In genomic region chr4:148130133-148130532, GRCm38 (mm10) we compare ENCODE assay signal across 8 mouse cellular contexts. TPM values are rescaled to one million over a fixed set of nuclear protein-coding genes. Genes with fewer than 3 reads are reported as not detected.
DNase-seq lines count a peak whose midpoint lies in the region; ATAC-seq and TF ChIP-seq lines count a peak whose summit lies in the region.

Gene Mad2l2, plus strand, starts transcription at chr4:148130384.

- H3K9ac ChIP-seq in lung, embryonic 14.5 days, result peak within 1 kb of the TSS; percentile 73
- peak within 1 kb of the TSS; percentile 92 for H3K9ac ChIP-seq in midbrain, postnatal 0 days (replicated peaks; ENCODE audit: low read length, poor library complexity, severe bottlenecking)

- H3K27ac ChIP-seq in lung, embryonic 14.5 days (ENCODE audit: low read depth), result no peak within 1 kb of the TSS; the same call in 1 of the 2 replicates
- peak within 1 kb of the TSS; percentile 10; the same call in 1 of the 2 replicates for H3K27ac ChIP-seq in bone marrow, adult 2 months (ENCODE audit: control insufficient read depth, insufficient read depth, low read depth, low read length, poor library complexity)
- H3K27ac ChIP-seq in midbrain, postnatal 0 days (ENCODE audit: low read depth, low read length), result peak within 1 kb of the TSS; percentile 94

- no peak for TF ChIP-seq POLR2A in bone marrow, adult 2 months (IDR thresholded peaks at IDR 0.05; ENCODE audit: borderline replicate concordance, control insufficient read depth, low read depth, low read length)

- DNase-seq in lung, embryonic 14.5 days, result peak; percentile 4
- DNase-seq in lung, postnatal 36 days, result no peak
- no peak for DNase-seq in layer of hippocampus, postnatal 14 days (ENCODE audit: low spot score in 2 of 2)
- peak; percentile 23 for DNase-seq in midbrain, postnatal 0 days (ENCODE audit: low spot score)
- DNase-seq in cerebellum, adult 11-12 months, result no peak
- no peak for DNase-seq in MN1 (ENCODE audit: low spot score)

- WGBS in lung, embryonic 14.5 days, result 1% methylated on average over 18 of the region's 18 CpGs
- WGBS in bone marrow, adult 2 months, result 8% methylated on average over 18 of the region's 18 CpGs
- under 1% methylated on average over 17 of the region's 18 CpGs for WGBS in midbrain, postnatal 0 days

- peak within 1 kb of the TSS; percentile 66 for H3K4me3 ChIP-seq in lung, embryonic 14.5 days (ENCODE audit: low read depth, low read length)
- no peak within 1 kb of the TSS for H3K4me3 ChIP-seq in bone marrow, adult 2 months (replicated peaks; ENCODE audit: control insufficient read depth, low read depth, low read length)
- H3K4me3 ChIP-seq in midbrain, postnatal 0 days (ENCODE audit: low read depth, low read length), result peak within 1 kb of the TSS; percentile 73

- H3K27me3 ChIP-seq in lung, embryonic 14.5 days (ENCODE audit: insufficient read depth, low read length), result peaks cover 39% of the 10 kb centered on the region
- H3K27me3 ChIP-seq in midbrain, postnatal 0 days (ENCODE audit: insufficient read depth, low read length), result no peaks in the 10 kb centered on the region

- no peaks in the 10 kb centered on the region for H3K4me1 ChIP-seq in lung, embryonic 14.5 days (ENCODE audit: insufficient read depth)
- no peaks in the 10 kb centered on the region; the same call in 1 of the 2 replicates for H3K4me1 ChIP-seq in bone marrow, adult 2 months (ENCODE audit: control insufficient read depth, insufficient read depth, low read length)
- peaks cover 5% of the 10 kb centered on the region for H3K4me1 ChIP-seq in midbrain, postnatal 0 days (ENCODE audit: insufficient read depth, low read length)

- no peak for ATAC-seq in lung, embryonic 14.5 days (ENCODE audit: insufficient read depth)
- no peak for ATAC-seq in granulocyte monocyte progenitor cell, adult 5-6 weeks (replicated peaks; ENCODE audit: poor library complexity, severe bottlenecking)
- ATAC-seq in midbrain, postnatal 0 days (ENCODE audit: low FRiP score), result peak; percentile 19; the same call in 1 of the 2 replicates

- H3K4me2 ChIP-seq in lung, embryonic 14.5 days, result peak within 1 kb of the TSS; percentile 93
- peak within 1 kb of the TSS; percentile 91 for H3K4me2 ChIP-seq in midbrain, postnatal 0 days (ENCODE audit: low read depth, low read length, poor library complexity, severe bottlenecking)

- no peaks in the 10 kb centered on the region for H3K9me3 ChIP-seq in lung, embryonic 14.5 days (ENCODE audit: low read depth, low read length)
- H3K9me3 ChIP-seq in midbrain, postnatal 0 days (ENCODE audit: low read length), result no peaks in the 10 kb centered on the region

- no peak for TF ChIP-seq CTCF in lung, embryonic 14.5 days (IDR thresholded peaks at IDR 0.05; ENCODE audit: low read depth)
- no peak for TF ChIP-seq CTCF in bone marrow, adult 2 months (IDR thresholded peaks at IDR 0.05; ENCODE audit: control insufficient read depth, insufficient read depth, low read length)
- no peak for TF ChIP-seq CTCF in midbrain, postnatal 0 days (IDR thresholded peaks at IDR 0.05)

- H3K36me3 ChIP-seq in lung, embryonic 14.5 days (ENCODE audit: insufficient read depth), result no peaks in the 10 kb centered on the region
- no peaks in the 10 kb centered on the region for H3K36me3 ChIP-seq in midbrain, postnatal 0 days (ENCODE audit: insufficient read depth, low read length)

RNA-seq across cellular contexts. Expression of gene Mad2l2, which starts in this region (rescaled TPM):
- 60.2 and 61.1 TPM in 2 replicates for polyA plus RNA-seq in lung, embryonic 14.5 days (2014; fragmentation: Nextera tagmentation; extraction: Ambion mirVana)
- polyA plus RNA-seq in bone marrow, adult 2 months (2011; ENCODE audit: insufficient read depth, insufficient read length, low replicate concordance, missing spikeins), result 7.4 and 13.9 TPM in 2 replicates
- 27.7 and 36.6 TPM in 2 replicates for total RNA-seq in granulocyte monocyte progenitor cell, adult 5-6 weeks (2014; fragmentation: Nextera tagmentation)
- 4.3 and 10.0 TPM in 2 replicates for total RNA-seq in granulocyte monocyte progenitor cell, adult 5-6 weeks (2017)
- 10 to 100 TPM; 19.8 to 22.1 TPM for total RNA-seq in layer of hippocampus, postnatal 14 days (2021)
- 42.0 and 51.7 TPM in 2 replicates for total RNA-seq in midbrain, postnatal 0 days (2014; rRNA removed)
- polyA plus RNA-seq in midbrain, postnatal 0 days (2015; fragmentation: Nextera tagmentation; extraction: Ambion mirVana), result 84.0 and 89.1 TPM in 2 replicates

Comparison
In these comparisons a context has a peak if more than half of its experiments do, and no peak if none do; other contexts are left out.
1. DNase-seq: peak in lung, embryonic 14.5 days (single experiment) and midbrain, postnatal 0 days (single experiment); none in lung, postnatal 36 days (single experiment), layer of hippocampus, postnatal 14 days (0 of 2), cerebellum, adult 11-12 months (single experiment) and MN1 (single experiment).